Mouse (Mus musculus) brain, adult 2 months (tissue): ENCODE measurements at regions not wholly inside any gene's neighbourhood (a gene's known extent, or its start where the extent isn't known, plus 50 kb on each side); places are given as distances from the start of the nearest gene placed in this dataset.
"Not testable (repeated sequence)": the region's sequence is repeated elsewhere in the genome, so short reads cannot be mapped to it uniquely, and the experiment has no call there.

Experiments used
- DNase-seq: peaks from one replicate; pipeline ENCODE4 v3.0.0; 2011; ENCODE audit warnings: low read depth, low spot score

GRCm38 (mm10) chr3:59563486-59564006, 166.0 kb upstream of the Gm5538 start:
- not testable (repeated sequence) for DNase-seq

- no peak for DNase-seq
Measured at GRCm38 (mm10) chr3:59542621-59543020, 187.0 kb upstream of the Gm5538 start.

DNA sequence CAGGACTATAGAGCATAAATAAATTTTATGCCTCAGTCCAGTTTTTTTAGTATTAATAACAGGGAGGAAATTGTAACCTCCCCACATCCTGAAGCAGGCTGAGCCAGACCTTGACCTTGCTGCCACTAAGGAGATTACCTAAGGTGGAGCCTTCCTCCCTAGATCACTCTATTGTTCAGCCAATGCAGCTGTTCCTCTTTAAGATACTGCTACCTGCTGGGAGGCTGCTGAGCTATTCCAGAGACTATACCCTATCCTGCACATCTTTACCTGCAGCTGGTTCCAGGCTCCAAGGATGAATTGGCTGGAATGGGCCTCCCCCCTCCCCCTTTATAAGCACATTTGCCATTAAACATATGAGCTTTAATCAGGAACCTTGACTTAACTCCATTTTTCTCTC, 189.0 kb upstream of the Gm5538 start:
- not testable (repeated sequence) for DNase-seq

GRCm38 (mm10) chr3:59539893-59540292, 189.7 kb upstream of the Gm5538 start:
- not testable (repeated sequence) for DNase-seq

- DNase-seq = no peak
Measured at GRCm38 (mm10) chr3:59531311-59531834, 187.2 kb upstream of the Igsf10 start.

DNA sequence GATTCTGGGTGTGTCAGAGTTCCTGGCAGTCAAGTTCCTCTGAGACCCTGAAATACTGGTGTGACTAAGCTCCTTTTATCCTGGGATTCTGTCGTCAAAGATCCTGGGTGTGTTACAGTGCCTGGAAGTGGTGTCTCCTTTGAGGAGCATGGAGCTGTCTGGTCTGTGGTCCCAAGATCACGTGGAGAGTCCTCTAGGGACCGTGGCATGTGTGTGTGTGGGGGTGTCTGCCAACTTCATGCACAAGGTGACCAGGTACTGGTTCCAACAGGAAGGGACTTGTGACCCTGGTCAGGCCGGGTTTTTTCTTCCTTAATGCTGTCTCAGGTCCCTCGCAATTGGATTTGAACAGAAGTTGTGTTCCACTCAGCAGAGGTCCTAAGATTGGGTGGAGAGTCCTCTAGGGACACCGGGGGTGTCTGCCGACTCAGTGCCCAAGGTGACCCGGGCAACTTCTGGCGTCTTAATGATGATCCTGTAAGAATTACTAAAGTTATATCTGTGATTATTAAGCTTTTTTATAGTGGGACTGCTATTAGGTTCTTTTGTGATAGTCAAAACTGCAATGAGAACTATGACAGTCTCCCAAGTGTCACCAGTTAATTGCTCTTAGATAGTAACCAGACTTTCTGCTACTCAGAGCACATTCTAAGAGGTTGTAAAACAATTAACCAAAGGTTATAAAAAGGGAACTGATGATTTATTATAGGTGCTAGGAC, 186.6 kb upstream of the Igsf10 start:
- DNase-seq = no peak

GRCm38 (mm10) chr3:59520766-59521165, 176.6 kb upstream of the Igsf10 start:
- DNase-seq = no peak

GRCm38 (mm10) chr3:59478095-59478494, 133.9 kb upstream of the Igsf10 start:
- no peak for DNase-seq

DNA sequence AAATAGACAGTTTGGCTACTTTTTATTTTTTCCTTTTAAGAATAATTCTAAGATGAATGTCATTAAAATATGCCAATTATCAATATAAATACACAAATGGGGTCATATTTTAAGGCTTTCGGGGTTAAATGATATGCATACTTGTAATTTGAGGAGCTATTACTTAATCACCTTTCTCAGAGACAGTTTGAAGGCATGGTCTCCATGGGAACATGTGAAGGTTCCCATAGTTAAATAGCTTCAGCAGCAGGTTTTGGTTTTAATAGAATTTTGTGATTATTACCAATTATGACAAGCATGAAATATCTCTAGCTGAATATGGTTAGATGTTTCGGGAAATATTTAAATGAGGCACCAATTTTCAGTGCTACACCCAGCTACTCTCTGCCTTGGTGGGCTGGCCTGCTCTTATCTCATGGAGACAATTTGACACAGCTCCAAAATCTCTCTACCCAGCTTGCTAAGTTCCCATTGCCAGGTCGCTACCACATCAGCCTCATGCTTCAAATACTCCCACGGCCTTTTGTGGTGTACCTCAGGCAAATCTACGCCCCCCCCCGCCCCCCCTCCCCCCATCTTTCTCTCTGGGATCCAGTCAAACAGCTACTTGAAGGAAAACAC, 133.4 kb upstream of the Igsf10 start:
- peak; percentile 10 for DNase-seq

- DNase-seq = no peak
Measured at GRCm38 (mm10) chr3:59468956-59469355, 124.8 kb upstream of the Igsf10 start.

- DNase-seq = no peak
Measured at GRCm38 (mm10) chr3:59462341-59463158, 118.4 kb upstream of the Igsf10 start.

GRCm38 (mm10) chr3:59456938-59457337, 112.7 kb upstream of the Igsf10 start:
- no peak for DNase-seq

- DNase-seq = no peak
Measured at GRCm38 (mm10) chr3:59451084-59451483, 106.9 kb upstream of the Igsf10 start.

GRCm38 (mm10) chr3:59423621-59424020, 79.4 kb upstream of the Igsf10 start:
- DNase-seq = no peak

- peak; percentile 8 for DNase-seq
Measured at GRCm38 (mm10) chr3:59409131-59409530, 64.9 kb upstream of the Igsf10 start.

DNA sequence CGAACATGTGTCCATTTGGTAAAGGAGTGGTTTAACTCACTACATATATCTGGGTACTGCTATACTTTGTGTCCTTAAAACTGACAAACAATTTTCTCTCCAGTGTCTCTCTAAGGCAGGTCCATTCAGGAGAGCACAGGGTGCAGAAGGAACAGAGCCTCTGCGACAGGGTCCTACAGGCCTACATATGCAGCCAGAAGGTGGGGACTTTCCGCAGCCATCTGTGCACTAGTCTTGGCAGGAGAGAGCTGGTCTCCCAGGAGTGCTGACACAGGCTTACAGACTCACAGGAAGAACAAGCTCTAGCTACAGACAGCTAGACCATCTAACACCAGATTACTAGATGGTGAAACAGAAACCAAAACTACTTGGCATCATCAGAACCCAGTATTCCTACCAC, 61.8 kb upstream of the Igsf10 start:
- peak; percentile 87 for DNase-seq

DNA sequence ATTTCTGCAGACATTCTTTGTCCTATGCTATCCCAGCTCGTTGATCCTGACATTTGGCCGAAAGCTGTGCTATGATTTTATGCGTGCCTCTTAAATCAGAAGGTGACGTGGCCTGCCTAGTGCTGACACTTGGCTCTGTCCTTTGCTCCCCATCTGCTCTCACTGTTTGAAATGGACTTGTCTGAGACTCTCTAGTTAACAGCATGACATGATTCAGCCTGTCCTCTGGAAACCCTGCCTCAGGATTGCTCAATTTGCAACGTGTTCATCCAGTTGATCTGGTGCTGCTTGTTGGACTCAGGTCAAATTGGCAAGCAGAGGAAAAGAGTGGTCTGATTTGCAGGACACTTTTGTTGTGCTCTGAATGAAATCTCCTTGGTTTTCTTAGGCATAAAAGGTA, 57.7 kb upstream of the Igsf10 start:
- DNase-seq = peak; percentile 88

GRCm38 (mm10) chr3:59401425-59401824, 57.2 kb upstream of the Igsf10 start:
- DNase-seq = no peak
